Mouse (Mus musculus) ES-Bruce4 (cell line): ENCODE data around the gene Apobec1.

Experiments used
- CTCF ChIP-seq: IDR thresholded peaks from one replicate; pipeline ENCODE4 v1.8.1; 2011; ENCODE audit warnings: low read depth, low read length
- EP300 ChIP-seq: IDR thresholded peaks from 2 replicates; pipeline ENCODE4 v1.6.1; 2011; ENCODE audit warnings: low read depth, low read length; ENCODE audit not compliant: insufficient read depth

DNA sequence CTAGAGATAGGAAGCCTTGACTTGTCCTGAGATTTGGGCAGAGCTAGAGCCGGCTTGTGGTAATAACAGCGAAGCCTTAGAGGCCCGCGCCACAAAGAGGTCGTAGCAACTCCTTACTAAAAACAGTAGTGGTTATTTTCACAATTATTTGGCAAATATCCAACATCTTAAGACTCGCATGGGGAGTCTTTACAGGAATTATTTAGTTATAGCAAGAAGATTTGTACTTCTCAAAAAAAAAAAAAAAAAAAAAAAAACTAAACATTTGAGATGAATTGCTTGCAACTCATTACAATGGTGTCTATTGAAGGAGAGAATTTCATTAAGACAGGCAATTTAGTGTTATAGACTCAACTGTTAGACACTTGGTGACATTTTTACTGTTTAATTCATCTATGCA is 48.1 kb downstream of the Apobec1 start:
- TF ChIP-seq CTCF (no peak), EP300 (no peak)
